Mouse (Mus musculus): ENCODE measurements at regions not wholly inside any gene's neighbourhood (a gene's known extent, or its start where the extent isn't known, plus 50 kb on each side); places are given as distances from the start of the nearest gene placed in this dataset.

GRCm38 (mm10) chr1:23484566-23484965 lies 87.0 kb upstream of the Ogfrl1 start:
- no peak for TF ChIP-seq CTCF (IDR thresholded peaks at IDR 0.05; ENCODE audit: low read depth)
- no peak for TF ChIP-seq EP300 (IDR thresholded peaks at IDR 0.05; ENCODE audit: low read depth)

Measured in liver, embryonic 14.5 days (tissue).